Mouse (Mus musculus): ENCODE results near the gene Thoc2.
"Not testable (repeated sequence)": the region's sequence is repeated elsewhere in the genome, so short reads cannot be mapped to it uniquely, and the experiment has no call there.

Thoc2 gene

DNA sequence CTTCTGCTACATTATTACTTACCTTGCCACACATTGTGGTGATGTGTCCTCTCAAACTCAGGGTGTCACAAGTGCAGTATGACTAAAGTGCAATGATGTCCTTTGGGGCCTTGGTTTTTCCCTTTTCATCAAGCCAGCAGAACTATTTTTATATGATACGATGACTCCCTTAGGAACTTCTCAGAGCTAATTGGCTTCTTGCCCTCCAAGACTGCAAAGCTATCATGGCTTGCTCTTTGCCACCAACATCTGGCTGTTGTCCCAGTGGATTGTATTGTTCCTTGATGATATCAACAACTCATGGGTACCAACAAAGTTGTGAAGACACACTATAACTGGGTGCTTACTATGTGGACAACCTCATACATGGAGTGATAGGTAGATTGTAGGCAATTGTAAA lies at the start of gene Thoc2:
Gene Thoc2 (minus strand): TSS at position 101 of the 400 bp plus-strand sequence.
- no peak for DNase-seq (ENCODE audit: low spot score in 2 of 2)

DNA sequence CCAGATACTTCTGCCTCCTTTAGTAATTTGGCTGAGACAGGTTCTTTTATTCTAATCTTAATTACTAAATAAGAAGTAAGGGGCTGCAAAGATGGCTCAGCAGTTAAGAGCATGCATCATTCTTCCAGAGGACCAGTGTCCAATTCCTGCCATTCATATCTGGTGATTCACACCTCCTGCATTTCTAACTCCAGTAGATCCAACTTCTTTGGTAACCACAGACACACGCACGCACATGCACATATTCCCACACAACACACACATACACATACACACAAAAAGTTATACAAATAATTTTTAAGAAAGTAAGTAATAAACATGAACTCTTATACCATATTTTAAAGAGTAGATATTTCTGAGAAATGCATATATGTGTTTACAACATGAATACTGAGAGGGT lies 49.6 kb upstream of the Thoc2 start:
- no peak for DNase-seq (ENCODE audit: low spot score in 2 of 2)

GRCm38 (mm10) chrX:41969341-41969740 lies 48.9 kb upstream of the Thoc2 start:
- DNase-seq (ENCODE audit: low spot score in 2 of 2): no peak

GRCm38 (mm10) chrX:41957161-41957560 lies 36.7 kb upstream of the Thoc2 start:
- no peak for DNase-seq (ENCODE audit: low spot score in 2 of 2)

- DNase-seq (ENCODE audit: low spot score in 2 of 2): no peak
Observed at GRCm38 (mm10) chrX:41941840-41942239, 21.4 kb upstream of the Thoc2 start.

GRCm38 (mm10) chrX:41931821-41932220 lies 11.3 kb upstream of the Thoc2 start:
- not testable (repeated sequence) for DNase-seq (ENCODE audit: low spot score in 2 of 2)

DNA sequence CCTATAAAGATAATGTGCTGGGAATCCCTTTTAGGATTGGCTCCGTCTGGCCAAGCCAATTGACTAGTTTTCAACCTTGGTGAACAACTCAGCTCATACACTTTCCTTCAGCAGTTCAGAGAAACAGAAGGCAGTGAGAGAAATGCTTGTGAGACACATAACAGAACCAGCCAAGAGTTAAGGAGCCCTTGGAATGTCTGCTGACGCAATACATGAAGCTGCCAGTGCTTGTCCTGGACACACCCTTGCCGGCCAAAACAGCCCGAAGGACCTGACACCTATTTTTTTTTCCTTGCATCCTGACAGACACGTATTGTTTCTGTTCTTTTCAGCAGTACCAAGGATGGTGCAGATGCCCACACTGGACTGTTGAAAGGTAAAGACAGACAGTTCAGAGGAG lies 4.2 kb upstream of the Thoc2 start:
- DNase-seq (ENCODE audit: low spot score in 2 of 2): no peak

GRCm38 (mm10) chrX:41912061-41912401 lies 8.4 kb downstream of the Thoc2 start:
- DNase-seq (ENCODE audit: low spot score in 2 of 2): no peak

DNA sequence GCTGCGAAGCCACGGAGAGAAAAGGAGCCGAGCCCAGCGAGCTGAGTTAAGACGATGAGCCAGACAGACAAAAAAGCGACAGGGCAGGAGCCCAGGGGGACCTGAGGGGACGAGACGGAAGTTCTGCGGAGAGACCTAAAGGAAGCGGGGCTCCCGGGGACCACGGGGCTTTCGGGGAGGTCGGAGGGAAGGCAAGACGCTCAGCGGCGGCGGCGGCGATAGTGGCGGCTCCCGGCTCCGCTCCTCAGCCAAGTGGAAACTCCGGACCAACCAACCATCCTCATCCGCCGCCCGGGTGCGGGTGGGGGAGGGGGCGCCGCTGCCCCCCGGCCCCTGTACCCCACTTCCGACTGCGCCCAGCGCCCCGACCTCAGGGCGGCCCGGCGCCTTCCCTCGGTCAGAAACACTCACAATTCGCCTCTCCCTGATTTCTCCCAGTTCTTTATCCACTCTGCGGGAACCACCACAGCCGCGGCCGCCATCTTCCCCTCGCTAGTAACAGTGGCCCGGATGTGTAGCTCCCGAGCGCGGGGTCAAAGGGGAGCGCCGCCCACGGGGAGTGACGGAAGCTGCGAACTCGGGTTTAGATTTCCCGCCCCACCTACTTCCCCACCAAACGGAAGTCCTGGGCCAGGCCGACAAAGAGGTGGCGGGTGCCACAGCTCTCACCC lies 8.9 kb downstream of the Thoc2 start:
- peak; percentile 80 to 88 for DNase-seq (ENCODE audit: low spot score in 2 of 2)

- no peak for DNase-seq (ENCODE audit: low spot score in 2 of 2)
Observed at GRCm38 (mm10) chrX:41910981-41911380, 9.5 kb downstream of the Thoc2 start.

DNA sequence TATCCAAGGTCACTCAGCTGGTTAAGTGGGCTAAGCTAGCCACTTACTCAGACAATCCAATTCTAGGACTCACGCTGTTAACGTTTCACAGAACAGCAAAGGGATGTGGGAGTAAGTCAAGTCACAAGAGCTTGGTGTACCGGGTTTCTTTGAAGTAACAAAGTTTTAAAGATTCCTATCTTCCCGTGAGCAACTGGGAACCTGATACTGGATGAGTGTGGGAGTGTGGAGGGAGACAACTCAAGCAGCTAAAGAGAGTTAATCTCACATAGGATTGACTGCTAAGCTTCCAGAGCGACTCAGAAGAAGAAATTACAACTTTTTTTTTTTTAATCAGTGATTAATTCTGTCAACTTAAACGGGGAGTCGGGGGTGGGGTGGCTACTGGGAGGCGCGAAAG lies 10.0 kb downstream of the Thoc2 start:
- DNase-seq (ENCODE audit: low spot score in 2 of 2): no peak

DNA sequence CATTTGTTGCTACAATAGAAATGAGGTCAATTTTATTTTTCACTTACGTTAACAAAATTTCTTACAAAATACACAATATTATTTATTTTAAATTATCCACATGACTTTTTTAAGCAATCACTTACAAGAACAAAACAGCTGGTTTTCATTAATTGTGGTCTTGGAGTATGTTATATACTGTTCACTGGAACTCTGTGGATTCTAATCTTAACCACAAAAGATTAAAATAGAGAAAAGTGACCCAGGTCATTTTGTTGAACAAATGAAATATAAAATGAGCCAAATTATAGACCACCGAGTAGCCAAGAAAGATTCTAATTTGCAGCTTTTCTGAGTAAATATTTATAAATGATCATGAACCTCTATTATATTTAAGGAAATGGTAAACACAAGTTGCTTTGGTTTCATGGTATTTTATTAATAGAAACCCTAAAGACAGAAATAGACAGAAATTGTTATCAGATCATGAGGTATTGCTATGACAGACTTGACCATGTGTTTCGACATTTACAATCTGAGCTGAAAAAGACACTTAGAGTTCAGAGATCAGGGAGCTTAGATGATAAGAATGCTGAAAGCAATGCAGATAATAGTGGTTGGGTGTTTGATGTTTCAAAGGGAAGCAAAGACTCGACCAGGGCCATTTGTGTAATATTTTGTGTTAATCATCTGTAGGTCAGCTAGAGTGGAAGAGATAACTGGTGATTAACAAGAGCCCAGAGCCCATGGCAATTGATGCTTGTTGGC lies 35.5 kb downstream of the Thoc2 start:
- no peak for DNase-seq (ENCODE audit: low spot score in 2 of 2)

- DNase-seq (ENCODE audit: low spot score in 2 of 2): no peak
Observed at GRCm38 (mm10) chrX:41876581-41876980, 43.9 kb downstream of the Thoc2 start.

GRCm38 (mm10) chrX:41837823-41838222 lies 82.7 kb downstream of the Thoc2 start:
- no peak for DNase-seq (ENCODE audit: low spot score in 2 of 2)

DNA sequence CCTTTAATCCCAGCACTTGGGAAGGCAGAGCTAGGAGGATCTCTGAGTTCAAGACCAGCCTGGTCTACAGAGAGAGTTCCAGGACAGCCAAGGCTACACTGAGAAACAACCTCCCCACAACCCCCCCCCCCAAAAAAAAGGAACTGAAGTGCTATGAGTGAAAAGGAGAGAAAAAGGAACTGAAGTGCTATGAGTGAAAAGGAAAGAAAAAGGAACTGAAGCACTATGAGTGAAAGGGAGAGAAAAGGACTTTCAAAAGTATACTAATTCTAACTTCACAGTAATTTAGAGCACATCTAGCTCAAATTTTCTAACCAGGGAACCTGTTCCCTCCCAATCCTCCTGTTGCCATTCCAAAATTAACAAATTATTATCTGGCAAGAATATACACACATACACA lies 114.9 kb downstream of the Thoc2 start:
- DNase-seq (ENCODE audit: low spot score in 2 of 2): no peak

DNA sequence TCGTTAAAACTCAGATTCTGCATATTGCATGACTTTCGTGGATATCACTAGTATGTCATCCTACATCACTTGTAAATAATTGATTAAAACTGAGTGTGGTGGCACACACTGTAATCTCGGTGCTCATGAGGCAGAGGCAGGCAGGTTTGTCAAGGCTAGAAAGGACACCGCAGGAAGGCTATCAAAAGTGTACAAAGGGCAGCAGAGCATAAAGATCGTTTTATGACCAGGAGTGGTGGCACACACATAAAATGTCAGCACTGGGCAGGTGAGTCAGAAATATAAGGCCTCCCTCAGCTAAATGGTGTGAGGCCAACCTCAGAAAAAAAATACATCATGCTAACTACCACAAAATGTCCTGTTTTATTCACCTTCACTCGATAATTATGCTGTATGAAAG lies 127.2 kb downstream of the Thoc2 start:
- DNase-seq (ENCODE audit: low spot score in 2 of 2): no peak
